Mouse (Mus musculus) cerebellum, postnatal 4 days (tissue): ENCODE data around the gene Olfr1243.
"Not testable (repeated sequence)": the region's sequence is repeated elsewhere in the genome, so short reads cannot be mapped to it uniquely, and the experiment has no call there.

Source experiments
- DNase-seq, 2 experiments: peaks; one replicate each; pipeline ENCODE4 v3.0.0; 2022; ENCODE audit warnings: low spot score in 2 of 2, mixed read lengths in 1 of 2

Gene Olfr1243

GRCm38 (mm10) chr2:89531387-89531786 is at the start of gene Olfr1243:
TSS of gene Olfr1243 (minus strand) at chr2:89531487.
- no peak for DNase-seq

- DNase-seq = no peak
Observed at GRCm38 (mm10) chr2:89578347-89578746, 47.1 kb upstream of the Olfr1243 start, which contains the start of gene Olfr1245. TSS of gene Olfr1245 (minus strand) at chr2:89578447.

- DNase-seq = not testable (repeated sequence)
Observed at GRCm38 (mm10) chr2:89562706-89563105, 31.4 kb upstream of the Olfr1243 start.

GRCm38 (mm10) chr2:89544516-89544915 is 13.2 kb upstream of the Olfr1243 start:
- DNase-seq = no peak

- DNase-seq = no peak
Observed at GRCm38 (mm10) chr2:89539923-89540322, 8.6 kb upstream of the Olfr1243 start.

GRCm38 (mm10) chr2:89498235-89498634 is 33.1 kb downstream of the Olfr1243 start, which contains the start of gene Olfr1242:
TSS of gene Olfr1242 (minus strand) at chr2:89498335.
- DNase-seq = no peak

GRCm38 (mm10) chr2:89487026-89487425 is 44.3 kb downstream of the Olfr1243 start, which contains the start of gene Olfr1241:
TSS of gene Olfr1241 (minus strand) at chr2:89487126.
- DNase-seq = no peak
